Mouse (Mus musculus): ENCODE results near the gene Zbtb39. TPM values are rescaled to one million over a fixed set of nuclear protein-coding genes. Genes with fewer than 3 reads are reported as not detected.
"Not testable (repeated sequence)": the region's sequence is repeated elsewhere in the genome, so short reads cannot be mapped to it uniquely, and the experiment has no call there.

The Zbtb39 gene
- total RNA-seq, 2 experiments from 2014 or later, result 0.19 to 1.3 TPM

- no peak for ATAC-seq (replicated peaks; ENCODE audit: low FRiP score, poor library complexity, severe bottlenecking)
Observed at GRCm38 (mm10) chr10:127776011-127776410, 36.7 kb downstream of the Zbtb39 start, which contains the start of gene Rdh9. Rdh9 (plus strand) TSS chr10:127776386.

- not testable (repeated sequence) for ATAC-seq (replicated peaks; ENCODE audit: low FRiP score, poor library complexity, severe bottlenecking)
Observed at GRCm38 (mm10) chr10:127782321-127782720, 43.0 kb downstream of the Zbtb39 start.

- ATAC-seq (replicated peaks; ENCODE audit: low FRiP score, poor library complexity, severe bottlenecking), result not testable (repeated sequence)
Observed at GRCm38 (mm10) chr10:127785411-127785810, 46.1 kb downstream of the Zbtb39 start.

Other genes starting within 250 kb of the Zbtb39 start
- gene Stac3, start 237.9 kb upstream of the Zbtb39 start, total RNA-seq (2015; ENCODE audit: low replicate concordance), result not detected in 2 replicates
- not detected in 2 replicates for gene Stac3, start 237.9 kb upstream of the Zbtb39 start, total RNA-seq (2017; ENCODE audit: low replicate concordance)
- gene Ndufa4l2, start 224.6 kb upstream of the Zbtb39 start, total RNA-seq (2015; ENCODE audit: low replicate concordance), result not detected in 2 replicates
- not detected in 2 replicates for gene Ndufa4l2, start 224.6 kb upstream of the Zbtb39 start, total RNA-seq (2017; ENCODE audit: low replicate concordance)
- gene Shmt2, start 217.1 kb upstream of the Zbtb39 start, total RNA-seq (2015; ENCODE audit: low replicate concordance), result 17.9 and 19.9 TPM in 2 replicates
- 12.3 and 18.3 TPM in 2 replicates for gene Shmt2, start 217.1 kb upstream of the Zbtb39 start, total RNA-seq (2017; ENCODE audit: low replicate concordance)
- not detected in 2 replicates for gene Nxph4, start 205.0 kb upstream of the Zbtb39 start, total RNA-seq (2015; ENCODE audit: low replicate concordance)
- gene Nxph4, start 205.0 kb upstream of the Zbtb39 start, total RNA-seq (2017; ENCODE audit: low replicate concordance), result not detected in 2 replicates
- 11.9 and 14.0 TPM in 2 replicates for gene Lrp1, start 118.4 kb upstream of the Zbtb39 start, total RNA-seq (2015; ENCODE audit: low replicate concordance)
- gene Lrp1, start 118.4 kb upstream of the Zbtb39 start, total RNA-seq (2017; ENCODE audit: low replicate concordance), result 9.7 and 17.0 TPM in 2 replicates
- 15.7 and 16.7 TPM in 2 replicates for gene Stat6, start 96.6 kb upstream of the Zbtb39 start, total RNA-seq (2015; ENCODE audit: low replicate concordance)
- 15.9 and 27.1 TPM in 2 replicates for gene Stat6, start 96.6 kb upstream of the Zbtb39 start, total RNA-seq (2017; ENCODE audit: low replicate concordance)
- 11.0 and 13.2 TPM in 2 replicates for gene Nemp1, start 72.6 kb upstream of the Zbtb39 start, total RNA-seq (2015; ENCODE audit: low replicate concordance)
- gene Nemp1, start 72.6 kb upstream of the Zbtb39 start, total RNA-seq (2017; ENCODE audit: low replicate concordance), result 12.4 and 14.3 TPM in 2 replicates
- 0.96 TPM in 1 of 2 replicates, not detected in the other for gene Nab2, start 71.0 kb upstream of the Zbtb39 start, total RNA-seq (2015; ENCODE audit: low replicate concordance)
- 0.60 TPM in 1 of 2 replicates, not detected in the other for gene Nab2, start 71.0 kb upstream of the Zbtb39 start, total RNA-seq (2017; ENCODE audit: low replicate concordance)
- 0.42 TPM in 1 of 2 replicates, not detected in the other for gene Myo1a, start 34.4 kb upstream of the Zbtb39 start, total RNA-seq (2015; ENCODE audit: low replicate concordance)
- gene Myo1a, start 34.4 kb upstream of the Zbtb39 start, total RNA-seq (2017; ENCODE audit: low replicate concordance), result not detected in 2 replicates
- 6.9 and 8.3 TPM in 2 replicates for gene Tac2, start 15.1 kb upstream of the Zbtb39 start, total RNA-seq (2015; ENCODE audit: low replicate concordance)
- 3.3 and 4.5 TPM in 2 replicates for gene Tac2, start 15.1 kb upstream of the Zbtb39 start, total RNA-seq (2017; ENCODE audit: low replicate concordance)
- not detected in 2 replicates for gene Gpr182, start 12.2 kb downstream of the Zbtb39 start, total RNA-seq (2015; ENCODE audit: low replicate concordance)
- 0.14 and 0.77 TPM in 2 replicates for gene Gpr182, start 12.2 kb downstream of the Zbtb39 start, total RNA-seq (2017; ENCODE audit: low replicate concordance)
- not detected in 2 replicates for gene Rdh1, start 20.2 kb downstream of the Zbtb39 start, total RNA-seq (2015; ENCODE audit: low replicate concordance)
- gene Rdh1, start 20.2 kb downstream of the Zbtb39 start, total RNA-seq (2017; ENCODE audit: low replicate concordance), result 0.14 TPM in 1 of 2 replicates, not detected in the other
- not detected in 2 replicates for gene Rdh16f1, start 20.2 kb downstream of the Zbtb39 start, total RNA-seq (2015; ENCODE audit: low replicate concordance)
- gene Rdh16f1, start 20.2 kb downstream of the Zbtb39 start, total RNA-seq (2017; ENCODE audit: low replicate concordance), result not detected in 2 replicates
- not detected in 2 replicates for gene Rdh9, start 36.8 kb downstream of the Zbtb39 start, total RNA-seq (2015; ENCODE audit: low replicate concordance)
- not detected in 2 replicates for gene Rdh9, start 36.8 kb downstream of the Zbtb39 start, total RNA-seq (2017; ENCODE audit: low replicate concordance)
- not detected in 2 replicates for gene Rdh16, start 61.6 kb downstream of the Zbtb39 start, total RNA-seq (2015; ENCODE audit: low replicate concordance)
- not detected in 2 replicates for gene Rdh16, start 61.6 kb downstream of the Zbtb39 start, total RNA-seq (2017; ENCODE audit: low replicate concordance)
- not detected in 2 replicates for gene Rdh19, start 110.4 kb downstream of the Zbtb39 start, total RNA-seq (2015; ENCODE audit: low replicate concordance)
- gene Rdh19, start 110.4 kb downstream of the Zbtb39 start, total RNA-seq (2017; ENCODE audit: low replicate concordance), result not detected in 2 replicates
- not detected in 2 replicates for gene Rdh16f2, start 126.9 kb downstream of the Zbtb39 start, total RNA-seq (2015; ENCODE audit: low replicate concordance)
- gene Rdh16f2, start 126.9 kb downstream of the Zbtb39 start, total RNA-seq (2017; ENCODE audit: low replicate concordance), result not detected in 2 replicates
- gene Rdh7, start 149.3 kb downstream of the Zbtb39 start, total RNA-seq (2015; ENCODE audit: low replicate concordance), result not detected in 2 replicates
- gene Rdh7, start 149.3 kb downstream of the Zbtb39 start, total RNA-seq (2017; ENCODE audit: low replicate concordance), result not detected in 2 replicates
- gene Sdr9c7, start 159.0 kb downstream of the Zbtb39 start, total RNA-seq (2015; ENCODE audit: low replicate concordance), result not detected in 2 replicates
- gene Sdr9c7, start 159.0 kb downstream of the Zbtb39 start, total RNA-seq (2017; ENCODE audit: low replicate concordance), result not detected in 2 replicates